Mouse (Mus musculus) small intestine, adult 2 months (tissue): ENCODE measurements around the gene Mast1.

Source experiments
- CTCF ChIP-seq: fragments of 200-500 bp; IDR thresholded peaks from 2 replicates; pipeline ENCODE4 v1.5.1; 2012; ENCODE audit warnings: low read depth, mild to moderate bottlenecking, control low read depth, inconsistent platforms, low read length, moderate library complexity, mixed read lengths; ENCODE audit not compliant: insufficient replicate concordance, insufficient read length; ENCODE audit errors: extremely low read depth
- POLR2A ChIP-seq: fragments of 200-500 bp; IDR thresholded peaks from 2 replicates; pipeline ENCODE4 v1.6.1; 2012; ENCODE audit warnings: low read depth, mild to moderate bottlenecking, control low read depth, inconsistent platforms, low read length, moderate library complexity

DNA sequence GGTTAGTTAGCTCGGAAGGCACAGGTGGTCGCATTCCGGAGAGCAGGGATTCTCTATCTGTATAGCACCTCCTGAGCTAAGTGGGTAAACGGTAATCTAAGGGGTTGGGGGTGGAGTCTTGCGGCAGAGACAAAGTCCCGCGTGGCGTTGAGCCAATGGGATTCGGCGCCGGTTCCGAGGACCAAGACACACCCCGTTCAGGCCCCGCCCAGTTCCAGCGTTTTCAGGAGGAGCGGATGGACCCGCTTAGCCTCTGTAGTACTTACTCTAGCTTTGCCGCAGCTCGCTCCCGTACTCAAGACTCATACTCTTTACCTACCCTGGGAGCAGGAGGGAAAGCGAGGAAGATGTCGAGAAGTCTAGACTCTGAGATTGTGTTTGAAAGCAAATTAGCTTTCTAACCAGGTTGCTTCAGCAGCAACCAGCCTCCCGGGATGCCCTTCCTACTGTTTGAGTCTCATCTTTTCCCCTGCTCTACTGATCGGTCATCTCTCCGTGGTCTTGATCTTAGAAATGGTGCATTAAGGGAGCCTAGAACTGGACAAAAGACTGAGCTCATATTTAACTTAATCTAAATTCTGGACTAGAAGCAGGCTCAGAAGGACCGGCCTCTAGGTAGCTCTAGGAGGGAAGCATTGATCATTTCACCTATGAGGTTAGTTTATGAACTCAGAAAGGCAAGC lies 7.5 kb upstream of the Mast1 start:
- TF ChIP-seq CTCF (no peak), POLR2A (no peak)
